7 mouse cellular contexts compared by ENCODE assay signal in the genomic region with DNA sequence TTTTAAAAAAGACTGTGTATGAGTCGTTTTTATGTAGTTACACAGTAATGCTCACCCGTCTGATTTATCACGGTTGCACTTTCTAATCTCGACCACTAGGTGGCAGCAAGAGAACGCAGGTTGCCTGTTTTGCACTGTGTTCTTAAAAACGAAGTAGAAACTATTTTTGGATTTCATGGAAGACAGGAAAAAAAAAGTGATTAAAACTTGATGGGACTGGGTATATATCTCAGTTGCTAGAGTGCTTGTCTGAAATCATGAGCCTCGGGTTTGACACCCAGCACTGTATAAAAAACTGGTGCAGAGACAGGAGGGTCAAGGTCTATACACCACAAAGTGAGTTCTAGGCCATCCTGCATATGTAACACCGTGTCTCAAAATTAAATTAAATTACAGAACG. TPM values are rescaled to one million over a fixed set of nuclear protein-coding genes. Genes with fewer than 3 reads are reported as not detected.
DNase-seq lines count a peak whose midpoint lies in the region; ATAC-seq and TF ChIP-seq lines count a peak whose summit lies in the region.

No protein-coding gene starts in this region.

- H3K4me1 ChIP-seq in forebrain, embryonic 16.5 days (replicated peaks; ENCODE audit: control insufficient read depth, insufficient read depth, low read length): no peaks in the 10 kb centered on the region
- no peaks in the 10 kb centered on the region for H3K4me1 ChIP-seq in kidney, postnatal 0 days (replicated peaks; ENCODE audit: insufficient read depth, low read length)
- H3K4me1 ChIP-seq in lung, postnatal 0 days (ENCODE audit: insufficient read depth, low read depth, low read length): no peaks in the 10 kb centered on the region

- DNase-seq in A20 (ENCODE audit: low read depth, low spot score): peak; percentile 69
- peak; percentile 76 for DNase-seq in CD4-positive, CD25-positive, alpha-beta regulatory T cell, adult 2 months (ENCODE audit: low read depth, low spot score)
- DNase-seq in c-Kit-positive CD71-negative TER-119-negative erythroid progenitor cells, embryonic 14.5 days (ENCODE audit: low read depth): peak; percentile 38
- DNase-seq in kidney, postnatal 0 days (ENCODE audit: low spot score): peak; percentile 86
- DNase-seq in lung, postnatal 0 days (ENCODE audit: low spot score): peak; percentile 80
- DNase-seq in retina, postnatal 1 day: peak; percentile 73

- peak; percentile 85 for ATAC-seq in forebrain, embryonic 16.5 days
- ATAC-seq in kidney, postnatal 0 days (replicated peaks; ENCODE audit: low FRiP score, low read depth): no peak; the same call in 1 of the 2 replicates
- peak; percentile 53 for ATAC-seq in lung, postnatal 0 days

- H3K4me2 ChIP-seq in forebrain, embryonic 16.5 days (ENCODE audit: low read length): no peak overlapping the region
- H3K4me2 ChIP-seq in kidney, postnatal 0 days (ENCODE audit: low read length): no peak overlapping the region
- H3K4me2 ChIP-seq in lung, postnatal 0 days (replicated peaks; ENCODE audit: low read depth, low read length): no peak overlapping the region

- TF ChIP-seq EP300 in lung, postnatal 0 days (IDR thresholded peaks at IDR 0.05): no peak

- H3K36me3 ChIP-seq in forebrain, embryonic 16.5 days (ENCODE audit: control insufficient read depth, insufficient read depth): no peaks in the 10 kb centered on the region
- H3K36me3 ChIP-seq in kidney, postnatal 0 days (ENCODE audit: insufficient read depth, low read length): no peaks in the 10 kb centered on the region
- H3K36me3 ChIP-seq in lung, postnatal 0 days (ENCODE audit: insufficient read depth, low read length): no peaks in the 10 kb centered on the region

- TF ChIP-seq CTCF in kidney, postnatal 0 days (IDR thresholded peaks at IDR 0.05; ENCODE audit: low read depth): peak; percentile 96
- TF ChIP-seq CTCF in lung, postnatal 0 days (IDR thresholded peaks at IDR 0.05): peak; percentile 90

- no peaks in the 10 kb centered on the region for H3K9me3 ChIP-seq in forebrain, embryonic 16.5 days (ENCODE audit: control insufficient read depth, low read length)
- no peaks in the 10 kb centered on the region for H3K9me3 ChIP-seq in kidney, postnatal 0 days (replicated peaks; ENCODE audit: low read length)
- no peaks in the 10 kb centered on the region for H3K9me3 ChIP-seq in lung, postnatal 0 days (ENCODE audit: low read length)

- WGBS in forebrain, embryonic 16.5 days: 16% methylated on average over 9 of the region's 9 CpGs
- WGBS in kidney, postnatal 0 days: 12% methylated on average over 9 of the region's 9 CpGs
- WGBS in lung, postnatal 0 days: 11% methylated on average over 9 of the region's 9 CpGs

- H3K9ac ChIP-seq in forebrain, embryonic 16.5 days (replicated peaks; ENCODE audit: low read depth, low read length): no peak overlapping the region
- H3K9ac ChIP-seq in kidney, postnatal 0 days (ENCODE audit: low read depth, low read length): no peak overlapping the region
- no peak overlapping the region for H3K9ac ChIP-seq in lung, postnatal 0 days (replicated peaks; ENCODE audit: low read depth)

- H3K27ac ChIP-seq in forebrain, embryonic 16.5 days (ENCODE audit: low read length): no peak overlapping the region
- no peak overlapping the region for H3K27ac ChIP-seq in kidney, postnatal 0 days
- no peak overlapping the region for H3K27ac ChIP-seq in lung, postnatal 0 days (ENCODE audit: low read length)

- H3K27me3 ChIP-seq in forebrain, embryonic 16.5 days (replicated peaks; ENCODE audit: control insufficient read depth, insufficient read depth, low read length): no peaks in the 10 kb centered on the region
- H3K27me3 ChIP-seq in kidney, postnatal 0 days (ENCODE audit: insufficient read depth, low read length): no peaks in the 10 kb centered on the region
- no peaks in the 10 kb centered on the region for H3K27me3 ChIP-seq in lung, postnatal 0 days (replicated peaks; ENCODE audit: insufficient read depth, low read length)

- no peak overlapping the region for H3K4me3 ChIP-seq in forebrain, embryonic 16.5 days (replicated peaks; ENCODE audit: low read length)
- no peak overlapping the region for H3K4me3 ChIP-seq in kidney, postnatal 0 days (replicated peaks; ENCODE audit: low read depth, low read length)
- H3K4me3 ChIP-seq in lung, postnatal 0 days (ENCODE audit: low read depth, low read length): no peak overlapping the region

RNA-seq across cellular contexts. Expression of gene C1d, which starts 22.6 kb away (rescaled TPM):
- 107 and 111 TPM in 2 replicates for polyA plus RNA-seq in forebrain, embryonic 16.5 days (2015; fragmentation: Nextera tagmentation; extraction: Ambion mirVana)
- polyA plus RNA-seq in kidney, postnatal 0 days (2015; fragmentation: Nextera tagmentation; extraction: Ambion mirVana): 115 and 118 TPM in 2 replicates
- 65.8 and 66.5 TPM in 2 replicates for polyA plus RNA-seq in lung, postnatal 0 days (2015; fragmentation: Nextera tagmentation; extraction: Ambion mirVana)
